Mouse (Mus musculus): ENCODE results near the gene Mvb12a. TPM values are rescaled to one million over a fixed set of nuclear protein-coding genes. Genes with fewer than 3 reads are reported as not detected.

Mvb12a gene
- polyA plus RNA-seq, 1 experiment from 2014 or later: 55.3 TPM

Other genes with a start within 250 kb of the Mvb12a start
- gene Use1, start 176.1 kb upstream of the Mvb12a start, polyA plus RNA-seq (2015; fragmentation: Nextera tagmentation; extraction: Ambion mirVana): 109 and 112 TPM in 2 replicates
- gene Ocel1, start 171.6 kb upstream of the Mvb12a start, polyA plus RNA-seq (2015; fragmentation: Nextera tagmentation; extraction: Ambion mirVana): 4.6 and 6.2 TPM in 2 replicates
- gene Nr2f6, start 161.0 kb upstream of the Mvb12a start, polyA plus RNA-seq (2015; fragmentation: Nextera tagmentation; extraction: Ambion mirVana): 20.2 and 21.3 TPM in 2 replicates
- gene Ushbp1, start 147.1 kb upstream of the Mvb12a start, polyA plus RNA-seq (2015; fragmentation: Nextera tagmentation; extraction: Ambion mirVana): 6.2 and 7.1 TPM in 2 replicates
- gene Babam1, start 146.1 kb upstream of the Mvb12a start, polyA plus RNA-seq (2015; fragmentation: Nextera tagmentation; extraction: Ambion mirVana): 83.3 and 90.9 TPM in 2 replicates
- gene Ankle1, start 136.9 kb upstream of the Mvb12a start, polyA plus RNA-seq (2015; fragmentation: Nextera tagmentation; extraction: Ambion mirVana): 9.5 and 10.3 TPM in 2 replicates
- gene Abhd8, start 79.3 kb upstream of the Mvb12a start, polyA plus RNA-seq (2015; fragmentation: Nextera tagmentation; extraction: Ambion mirVana): 127 and 136 TPM in 2 replicates
- gene Mrpl34, start 78.0 kb upstream of the Mvb12a start, polyA plus RNA-seq (2015; fragmentation: Nextera tagmentation; extraction: Ambion mirVana): 222 and 230 TPM in 2 replicates
- gene Dda1, start 73.7 kb upstream of the Mvb12a start, polyA plus RNA-seq (2015; fragmentation: Nextera tagmentation; extraction: Ambion mirVana): 212 and 214 TPM in 2 replicates
- 6.6 and 7.1 TPM in 2 replicates for gene Ano8, start 57.0 kb upstream of the Mvb12a start, polyA plus RNA-seq (2015; fragmentation: Nextera tagmentation; extraction: Ambion mirVana)
- 13.7 and 14.3 TPM in 2 replicates for gene Gtpbp3, start 54.8 kb upstream of the Mvb12a start, polyA plus RNA-seq (2015; fragmentation: Nextera tagmentation; extraction: Ambion mirVana)
- gene Plvap, start 31.2 kb upstream of the Mvb12a start, polyA plus RNA-seq (2015; fragmentation: Nextera tagmentation; extraction: Ambion mirVana): 13.8 and 14.0 TPM in 2 replicates
- 0.31 and 0.49 TPM in 2 replicates for gene Ccdc194, start 17.2 kb upstream of the Mvb12a start, polyA plus RNA-seq (2015; fragmentation: Nextera tagmentation; extraction: Ambion mirVana)
- gene Bst2, start 5.5 kb upstream of the Mvb12a start, polyA plus RNA-seq (2015; fragmentation: Nextera tagmentation; extraction: Ambion mirVana): 16.0 and 17.2 TPM in 2 replicates
- 0.19 TPM in 1 of 2 replicates, not detected in the other for gene Tmem221, start 15.9 kb downstream of the Mvb12a start, polyA plus RNA-seq (2015; fragmentation: Nextera tagmentation; extraction: Ambion mirVana)
- gene Nxnl1, start 23.7 kb downstream of the Mvb12a start, polyA plus RNA-seq (2015; fragmentation: Nextera tagmentation; extraction: Ambion mirVana): not detected in 2 replicates
- 78.5 and 81.9 TPM in 2 replicates for gene Slc27a1, start 26.0 kb downstream of the Mvb12a start, polyA plus RNA-seq (2015; fragmentation: Nextera tagmentation; extraction: Ambion mirVana)
- gene Pgls, start 49.3 kb downstream of the Mvb12a start, polyA plus RNA-seq (2015; fragmentation: Nextera tagmentation; extraction: Ambion mirVana): 197 and 204 TPM in 2 replicates
- 6.9 and 8.2 TPM in 2 replicates for gene Fam129c, start 54.7 kb downstream of the Mvb12a start, polyA plus RNA-seq (2015; fragmentation: Nextera tagmentation; extraction: Ambion mirVana)
- gene Colgalt1, start 68.1 kb downstream of the Mvb12a start, polyA plus RNA-seq (2015; fragmentation: Nextera tagmentation; extraction: Ambion mirVana): 57.5 and 63.2 TPM in 2 replicates
- 18.0 and 18.9 TPM in 2 replicates for gene Unc13a, start 128.8 kb downstream of the Mvb12a start, polyA plus RNA-seq (2015; fragmentation: Nextera tagmentation; extraction: Ambion mirVana)
- 3.5 TPM in 2 replicates for gene Jak3, start 133.4 kb downstream of the Mvb12a start, polyA plus RNA-seq (2015; fragmentation: Nextera tagmentation; extraction: Ambion mirVana)
- gene Insl3, start 146.3 kb downstream of the Mvb12a start, polyA plus RNA-seq (2015; fragmentation: Nextera tagmentation; extraction: Ambion mirVana): 0.31 and 0.79 TPM in 2 replicates
- gene B3gnt3, start 158.9 kb downstream of the Mvb12a start, polyA plus RNA-seq (2015; fragmentation: Nextera tagmentation; extraction: Ambion mirVana): 0.32 and 0.34 TPM in 2 replicates
- gene Fcho1, start 182.8 kb downstream of the Mvb12a start, polyA plus RNA-seq (2015; fragmentation: Nextera tagmentation; extraction: Ambion mirVana): 62.2 and 68.2 TPM in 2 replicates